Mouse (Mus musculus): Measurements from ENCODE around the gene Atf6b. TPM values are rescaled to one million over a fixed set of nuclear protein-coding genes. Genes with fewer than 3 reads are reported as not detected.

Atf6b gene
- polyA plus RNA-seq, 1 experiment from 2014 or later, result 19.9 TPM

Other genes starting within 250 kb of the Atf6b start
- gene BC051142, start 248.3 kb upstream of the Atf6b start, polyA plus RNA-seq (2015; fragmentation: Nextera tagmentation; extraction: Ambion mirVana), result not detected in 2 replicates
- not detected in 2 replicates for gene Btnl4, start 169.8 kb upstream of the Atf6b start, polyA plus RNA-seq (2015; fragmentation: Nextera tagmentation; extraction: Ambion mirVana)
- gene Btnl6, start 129.8 kb upstream of the Atf6b start, polyA plus RNA-seq (2015; fragmentation: Nextera tagmentation; extraction: Ambion mirVana), result not detected in 2 replicates
- 0.64 and 0.75 TPM in 2 replicates for gene Notch4, start 82.9 kb upstream of the Atf6b start, polyA plus RNA-seq (2015; fragmentation: Nextera tagmentation; extraction: Ambion mirVana)
- 14.9 and 17.6 TPM in 2 replicates for gene Gpsm3, start 57.3 kb upstream of the Atf6b start, polyA plus RNA-seq (2015; fragmentation: Nextera tagmentation; extraction: Ambion mirVana)
- 2.4 and 2.8 TPM in 2 replicates for gene Pbx2, start 55.9 kb upstream of the Atf6b start, polyA plus RNA-seq (2015; fragmentation: Nextera tagmentation; extraction: Ambion mirVana)
- 0.70 and 0.88 TPM in 2 replicates for gene Ager, start 49.3 kb upstream of the Atf6b start, polyA plus RNA-seq (2015; fragmentation: Nextera tagmentation; extraction: Ambion mirVana)
- 88.4 and 106 TPM in 2 replicates for gene Rnf5, start 43.5 kb upstream of the Atf6b start, polyA plus RNA-seq (2015; fragmentation: Nextera tagmentation; extraction: Ambion mirVana)
- gene Agpat1, start 42.9 kb upstream of the Atf6b start, polyA plus RNA-seq (2015; fragmentation: Nextera tagmentation; extraction: Ambion mirVana), result 21.1 and 23.6 TPM in 2 replicates
- 0.20 and 0.33 TPM in 2 replicates for gene Egfl8, start 31.2 kb upstream of the Atf6b start, polyA plus RNA-seq (2015; fragmentation: Nextera tagmentation; extraction: Ambion mirVana)
- 10.7 and 10.8 TPM in 2 replicates for gene Ppt2, start 18.6 kb upstream of the Atf6b start, polyA plus RNA-seq (2015; fragmentation: Nextera tagmentation; extraction: Ambion mirVana)
- not detected in 2 replicates for gene Prrt1, start 17.6 kb upstream of the Atf6b start, polyA plus RNA-seq (2015; fragmentation: Nextera tagmentation; extraction: Ambion mirVana)
- gene Fkbpl, start 2.4 kb upstream of the Atf6b start, polyA plus RNA-seq (2015; fragmentation: Nextera tagmentation; extraction: Ambion mirVana), result 4.0 and 5.0 TPM in 2 replicates
- 0.17 and 0.20 TPM in 2 replicates for gene Tnxb, start 23.4 kb downstream of the Atf6b start, polyA plus RNA-seq (2015; fragmentation: Nextera tagmentation; extraction: Ambion mirVana)
- 9.8 and 17.1 TPM in 2 replicates for gene C4b, start 96.7 kb downstream of the Atf6b start, polyA plus RNA-seq (2015; fragmentation: Nextera tagmentation; extraction: Ambion mirVana)
- 0.24 and 0.50 TPM in 2 replicates for gene Cyp21a1, start 157.4 kb downstream of the Atf6b start, polyA plus RNA-seq (2015; fragmentation: Nextera tagmentation; extraction: Ambion mirVana)
- gene Stk19, start 189.8 kb downstream of the Atf6b start, polyA plus RNA-seq (2015; fragmentation: Nextera tagmentation; extraction: Ambion mirVana), result 12.0 and 14.1 TPM in 2 replicates
- gene Dxo, start 189.9 kb downstream of the Atf6b start, polyA plus RNA-seq (2015; fragmentation: Nextera tagmentation; extraction: Ambion mirVana), result 29.8 and 31.2 TPM in 2 replicates
- 24.5 and 29.2 TPM in 2 replicates for gene Skiv2l, start 203.1 kb downstream of the Atf6b start, polyA plus RNA-seq (2015; fragmentation: Nextera tagmentation; extraction: Ambion mirVana)
- 45.6 and 46.7 TPM in 2 replicates for gene Nelfe, start 203.2 kb downstream of the Atf6b start, polyA plus RNA-seq (2015; fragmentation: Nextera tagmentation; extraction: Ambion mirVana)
- 281 and 374 TPM in 2 replicates for gene Cfb, start 215.4 kb downstream of the Atf6b start, polyA plus RNA-seq (2015; fragmentation: Nextera tagmentation; extraction: Ambion mirVana)
- gene Zbtb12, start 232.3 kb downstream of the Atf6b start, polyA plus RNA-seq (2015; fragmentation: Nextera tagmentation; extraction: Ambion mirVana), result 0.41 and 0.64 TPM in 2 replicates
- gene Gm20547, start 234.9 kb downstream of the Atf6b start, polyA plus RNA-seq (2015; fragmentation: Nextera tagmentation; extraction: Ambion mirVana), result 0.07 TPM in 1 of 2 replicates, not detected in the other